Mouse (Mus musculus) lung, postnatal 0 days (tissue): ENCODE data around the gene Zdhhc13. TPM values are rescaled to one million over a fixed set of nuclear protein-coding genes. Genes with fewer than 3 reads are reported as not detected.

Experiments used
- ATAC-seq: fragments of 200-750 bp; cut with Nextera tagmentation; 2 replicates; pipeline ENCODE4 v1.8.0; 2017; ENCODE audit warnings: moderate library complexity
- DNase-seq: peaks from one replicate; pipeline ENCODE4 v3.0.0-alpha.2; 2016; ENCODE audit warnings: low spot score
- H3K27ac ChIP-seq: fragments of 300-500 bp; sonication (generic); 2 replicates; pipeline ENCODE4 v1.5.1; 2014; ENCODE audit warnings: antibody characterized with exemption, mild to moderate bottlenecking, low read length, mixed read lengths
- H3K27me3 ChIP-seq: fragments of 300-500 bp; sonication (generic); replicated peaks from 2 replicates; pipeline ENCODE4 v1.6.1; 2014; ENCODE audit warnings: low read length, mixed read lengths; ENCODE audit not compliant: insufficient read depth
- H3K36me3 ChIP-seq: fragments of 300-500 bp; sonication (generic); 2 replicates; pipeline ENCODE4 v1.6.1; 2014; ENCODE audit warnings: low read length, mixed read lengths; ENCODE audit not compliant: insufficient read depth
- H3K4me1 ChIP-seq: fragments of 300-500 bp; sonication (generic); 2 replicates; pipeline ENCODE4 v1.6.1; 2014; ENCODE audit warnings: antibody characterized with exemption, low read depth, low read length, mixed read lengths; ENCODE audit not compliant: insufficient read depth
- H3K4me2 ChIP-seq: fragments of 300-500 bp; sonication (generic); replicated peaks from 2 replicates; pipeline ENCODE4 v1.6.1; 2014; ENCODE audit warnings: low read depth, mild to moderate bottlenecking, low read length, moderate library complexity, mixed read lengths
- H3K4me3 ChIP-seq: fragments of 300-500 bp; sonication (generic); 2 replicates; pipeline ENCODE4 v1.5.1; 2014; ENCODE audit warnings: low read depth, low read length
- H3K9ac ChIP-seq: fragments of 300-500 bp; sonication (generic); replicated peaks from 2 replicates; pipeline ENCODE4 v1.6.1; 2014; ENCODE audit warnings: low read depth, mild to moderate bottlenecking
- H3K9me3 ChIP-seq: fragments of 300-500 bp; sonication (generic); 2 replicates; pipeline ENCODE4 v1.6.1; 2016; ENCODE audit warnings: low read length, mixed read lengths
- CTCF ChIP-seq: IDR thresholded peaks from 2 replicates; pipeline ENCODE4 v1.5.1; 2016; ENCODE audit warnings: antibody characterized with exemption, mild to moderate bottlenecking
- EP300 ChIP-seq: IDR thresholded peaks from 2 replicates; pipeline ENCODE4 v1.6.1; 2016; ENCODE audit warnings: antibody characterized with exemption, mild to moderate bottlenecking, control low read depth
- WGBS: fragments of 180-500 bp; shearing (Covaris S2); extraction: QIAGEN DNeasy Blood & Tissue Kit; methylation state at CpG from one replicate; pipeline ENCODE4 v1.1.7; 2014; 5-methylcytosine and 5-hydroxymethylcytosine counted together
- polyA plus RNA-seq: library from polyadenylated mRNA; unstranded; fragments of >200 nt; fragmentation: Nextera tagmentation; extraction: Ambion mirVana; gene quantifications from 2 replicates; pipeline ENCODE4 v1.2.1, GENCODE M21; 2015

Gene Zdhhc13
- polyA plus RNA-seq, 1 experiment from 2014 or later: 15.5 TPM

DNA sequence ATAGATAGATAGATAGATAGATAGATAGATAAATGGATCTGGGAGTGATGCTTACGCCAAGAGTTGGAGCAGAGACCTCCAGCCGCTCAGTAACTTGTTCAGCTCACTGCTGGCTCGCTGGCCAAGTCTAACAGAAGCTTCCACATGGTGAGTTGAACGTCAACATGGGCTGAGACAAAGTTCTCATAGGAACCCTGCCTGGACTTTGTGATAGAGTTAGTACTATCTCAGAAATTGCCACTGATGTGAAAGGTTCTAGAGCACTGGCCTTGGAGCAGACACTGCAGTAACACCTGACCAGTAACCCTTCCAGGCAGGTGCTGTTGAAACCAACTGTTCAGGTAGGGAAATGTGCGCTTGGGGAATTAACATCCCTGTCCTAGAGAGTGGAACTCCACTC, 54.7 kb downstream of the Zdhhc13 start:
- H3K4me2 ChIP-seq: no peak overlapping the region
- no peaks in the 10 kb centered on the region for H3K27me3 ChIP-seq
- no peak overlapping the region for H3K4me3 ChIP-seq
- TF ChIP-seq EP300 (no peak), CTCF (no peak)
- H3K27ac ChIP-seq: no peak overlapping the region
- no peak for ATAC-seq
- WGBS: 86% methylated on average over 5 of the region's 5 CpGs
- H3K9ac ChIP-seq: no peak overlapping the region
- H3K4me1 ChIP-seq: no peaks in the 10 kb centered on the region
- no peaks in the 10 kb centered on the region for H3K36me3 ChIP-seq
- H3K9me3 ChIP-seq: no peaks in the 10 kb centered on the region
- DNase-seq: no peak

DNA sequence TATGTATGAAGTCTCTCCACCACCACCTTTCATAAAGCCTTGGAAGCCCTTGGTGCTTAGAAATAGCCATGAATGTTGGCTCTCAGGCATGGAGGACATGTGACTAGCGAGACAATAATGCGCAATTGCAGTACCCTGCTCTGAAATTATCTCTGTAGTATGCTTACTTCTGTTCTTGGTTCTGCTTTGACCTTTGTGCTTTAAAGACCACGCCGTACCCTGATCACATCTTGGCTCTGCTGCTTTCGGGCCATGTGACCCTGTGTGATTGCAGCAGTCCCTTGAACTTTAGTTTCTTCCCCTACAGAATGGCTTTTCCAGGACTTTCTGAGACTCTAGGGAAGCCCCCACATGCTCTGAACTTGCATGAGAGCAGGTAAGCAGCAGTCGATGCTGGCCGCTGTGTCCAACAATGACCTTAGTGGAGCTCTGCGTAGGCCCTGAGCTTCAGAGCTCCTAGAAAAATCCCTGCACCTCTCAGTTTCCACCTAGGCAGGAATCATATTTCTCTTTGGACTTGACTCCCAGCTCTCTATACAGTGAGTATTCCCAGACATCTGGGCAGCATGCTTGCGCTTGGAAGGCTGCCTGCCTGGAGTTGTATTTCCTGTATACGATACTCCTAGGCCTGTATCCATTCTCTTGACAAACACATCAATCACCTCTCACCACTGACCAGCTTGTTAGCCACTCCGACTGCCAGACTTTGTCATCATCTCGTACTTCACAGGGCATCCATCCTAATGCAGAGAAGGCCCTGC, 56.6 kb downstream of the Zdhhc13 start:
- TF ChIP-seq EP300 (no peak), CTCF (no peak)
- H3K4me2 ChIP-seq: no peak overlapping the region
- H3K9me3 ChIP-seq: no peaks in the 10 kb centered on the region
- ATAC-seq (0 out of 2 replicates have a peak, but pooled peaks have one; percentile 14), DNase-seq (peak; percentile 14)
- 63% methylated on average over 12 of the region's 12 CpGs for WGBS
- H3K9ac ChIP-seq: no peak overlapping the region
- H3K27me3 ChIP-seq: no peaks in the 10 kb centered on the region
- H3K36me3 ChIP-seq: no peaks in the 10 kb centered on the region
- H3K4me1 ChIP-seq: no peaks in the 10 kb centered on the region
- H3K27ac ChIP-seq: no peak overlapping the region
- no peak overlapping the region for H3K4me3 ChIP-seq

GRCm38 (mm10) chr7:48846755-48847154, 58.0 kb downstream of the Zdhhc13 start:
- no peak overlapping the region for H3K4me2 ChIP-seq
- H3K27ac ChIP-seq: no peak overlapping the region
- no peaks in the 10 kb centered on the region for H3K36me3 ChIP-seq
- 68% methylated on average over 6 of the region's 6 CpGs for WGBS
- DNase-seq (no peak), ATAC-seq (no peak)
- TF ChIP-seq CTCF (no peak), EP300 (no peak)
- no peak overlapping the region for H3K4me3 ChIP-seq
- H3K27me3 ChIP-seq: no peaks in the 10 kb centered on the region
- no peak overlapping the region for H3K9ac ChIP-seq
- no peaks in the 10 kb centered on the region for H3K9me3 ChIP-seq
- H3K4me1 ChIP-seq: no peaks in the 10 kb centered on the region

DNA sequence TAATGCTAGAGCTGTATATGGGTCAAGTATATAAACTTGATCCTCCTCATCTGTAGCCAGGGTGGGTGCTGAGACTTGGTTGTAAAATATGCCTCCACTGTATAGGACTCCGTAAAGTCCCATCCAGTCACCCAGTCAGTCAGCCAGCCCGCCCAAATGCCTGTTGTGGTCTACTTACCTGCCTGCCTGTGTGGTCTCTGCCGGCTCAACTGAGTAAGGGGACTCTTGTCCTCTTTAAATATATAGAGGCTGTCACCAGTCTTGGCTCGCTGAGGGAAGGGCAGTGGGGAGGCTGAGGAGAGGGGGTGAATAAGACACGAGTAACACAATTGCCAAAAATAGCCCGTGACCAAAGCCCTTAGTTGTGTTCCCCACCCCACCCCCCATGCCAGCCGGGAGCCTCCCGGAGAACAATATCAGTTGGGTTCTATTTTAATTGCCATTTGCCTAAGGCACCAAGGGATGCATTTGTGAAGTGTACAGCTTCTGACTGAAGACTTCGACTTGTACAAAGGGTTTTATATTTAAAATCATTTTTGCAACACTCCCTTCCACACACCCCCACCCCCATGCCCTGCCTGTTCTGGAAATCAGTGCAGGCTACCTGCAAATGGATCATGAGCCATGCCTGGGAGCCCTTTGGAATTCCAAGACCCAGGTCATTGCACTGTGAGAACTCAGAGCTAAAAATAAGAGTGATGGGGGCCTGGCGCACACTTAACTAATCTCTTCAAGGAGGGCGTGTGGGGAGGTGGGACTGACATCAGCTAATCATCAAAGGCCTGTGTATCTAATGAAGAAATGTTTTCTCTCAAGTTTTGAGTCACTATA, 59.2 kb downstream of the Zdhhc13 start, which contains the start of gene Csrp3:
Gene Csrp3, minus strand, starts transcription at position 214 of the 831 bp plus-strand sequence.
- Histone ChIP-seq H3K4me1 (no peaks in the 10 kb centered on the region), H3K9me3 (no peaks in the 10 kb centered on the region), H3K36me3 (no peaks in the 10 kb centered on the region), H3K4me3 (no peak within 1 kb of the TSS), H3K4me2 (no peak within 1 kb of the TSS), H3K27me3 (no peaks in the 10 kb centered on the region), H3K9ac (no peak within 1 kb of the TSS), H3K27ac (no peak within 1 kb of the TSS)
- ATAC-seq (no peak), DNase-seq (no peak)
- 57% methylated on average over 11 of the region's 11 CpGs for WGBS
- TF ChIP-seq EP300 (no peak), CTCF (no peak)

GRCm38 (mm10) chr7:48851529-48852104, 62.8 kb downstream of the Zdhhc13 start:
- ATAC-seq (no peak), DNase-seq (no peak)
- Histone ChIP-seq H3K4me2 (no peak overlapping the region), H3K36me3 (no peaks in the 10 kb centered on the region), H3K9me3 (no peaks in the 10 kb centered on the region), H3K9ac (no peak overlapping the region), H3K27ac (no peak overlapping the region), H3K4me3 (no peak overlapping the region), H3K4me1 (no peaks in the 10 kb centered on the region), H3K27me3 (no peaks in the 10 kb centered on the region)
- 82% methylated on average over 6 of the region's 6 CpGs for WGBS
- TF ChIP-seq CTCF (no peak), EP300 (no peak)

DNA sequence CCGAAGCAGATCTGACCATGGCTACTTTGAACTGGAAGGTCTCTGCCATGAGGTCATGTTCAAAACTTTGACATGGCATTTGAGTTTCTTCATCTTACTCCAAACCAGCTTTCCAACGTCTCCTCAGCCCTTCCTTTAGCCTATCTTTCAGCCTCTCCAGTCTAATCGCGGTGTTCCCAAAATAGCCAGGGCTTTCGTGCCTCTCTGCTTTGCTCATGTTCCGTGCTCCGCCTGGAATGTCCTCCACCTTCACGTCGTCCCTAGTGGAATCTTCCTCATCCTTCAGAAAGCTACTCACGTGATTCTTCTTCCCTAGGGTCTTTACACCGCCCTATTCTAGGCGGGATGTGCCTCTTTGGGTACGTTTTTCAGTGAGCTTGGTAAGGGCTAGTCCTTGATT, 64.7 kb downstream of the Zdhhc13 start:
- no peak overlapping the region for H3K4me3 ChIP-seq
- no peak overlapping the region for H3K4me2 ChIP-seq
- H3K9me3 ChIP-seq: no peaks in the 10 kb centered on the region
- ATAC-seq (no peak), DNase-seq (no peak)
- H3K27ac ChIP-seq: no peak overlapping the region
- H3K9ac ChIP-seq: no peak overlapping the region
- no peaks in the 10 kb centered on the region for H3K36me3 ChIP-seq
- no peak for TF ChIP-seq CTCF
- no peak for TF ChIP-seq EP300
- H3K4me1 ChIP-seq: no peaks in the 10 kb centered on the region; the same call in 1 of the 2 replicates
- no peaks in the 10 kb centered on the region for H3K27me3 ChIP-seq
- WGBS: 79% methylated on average over 13 of the region's 13 CpGs
